Mouse (Mus musculus) CD4-positive, CD25-positive, alpha-beta regulatory T cell, adult 9 weeks (primary cell): ENCODE measurements around the gene Btg1-ps2. TPM values are rescaled to one million over a fixed set of nuclear protein-coding genes. Genes with fewer than 3 reads are reported as not detected.

Experiments
- polyA plus RNA-seq: library from polyadenylated mRNA; unstranded; fragments of 100-300 nt; shearing (Covaris generic); gene quantifications from one replicate; pipeline ENCODE4 v1.2.1, GENCODE M21; 2017

The Btg1-ps2 gene
- polyA plus RNA-seq, result not detected

DNA sequence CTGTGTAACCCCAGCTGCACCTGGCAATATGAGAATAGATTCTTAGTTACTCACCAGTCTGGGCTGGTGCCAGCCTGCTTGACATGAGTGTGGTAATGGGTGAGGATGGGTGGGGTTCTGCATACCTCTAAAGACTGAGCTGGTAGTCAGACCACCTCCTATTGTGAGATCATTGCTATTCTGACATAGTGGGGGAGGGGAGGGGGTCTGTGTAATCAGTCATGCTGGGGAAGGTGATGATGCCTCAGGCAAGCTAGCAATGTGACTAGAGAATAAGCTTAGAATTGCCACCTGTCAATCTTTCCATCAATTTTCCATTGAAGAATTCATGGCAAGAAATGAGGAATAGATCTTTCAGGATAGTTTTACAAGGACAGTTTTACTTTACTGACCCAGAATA, at the start of gene Btg1-ps2:
TSS of gene Btg1-ps2 (minus strand) at position 101 of the 400 bp plus-strand sequence.

DNA sequence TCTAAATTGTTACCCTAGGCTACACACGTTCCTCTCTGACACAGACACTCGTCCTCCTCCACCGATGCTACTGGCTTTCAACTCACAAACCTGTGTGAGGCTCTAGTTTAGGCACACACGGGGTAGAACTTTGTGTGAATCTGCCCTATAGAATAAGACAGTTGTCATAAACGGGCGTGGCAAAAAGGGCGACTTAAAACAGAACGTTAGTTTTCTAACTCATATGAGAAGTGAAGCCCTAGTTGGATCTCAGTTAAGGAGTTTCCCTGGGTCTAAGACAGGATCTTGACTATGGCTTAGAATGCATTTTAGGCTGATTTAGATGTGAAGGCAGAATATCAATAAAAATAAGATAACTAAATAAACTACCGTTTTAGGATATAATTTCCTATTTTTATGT, 42.1 kb upstream of the Btg1-ps2 start, which contains the start of gene Rhox11:
TSS of gene Rhox11 (minus strand) at position 101 of the 400 bp plus-strand sequence.

DNA sequence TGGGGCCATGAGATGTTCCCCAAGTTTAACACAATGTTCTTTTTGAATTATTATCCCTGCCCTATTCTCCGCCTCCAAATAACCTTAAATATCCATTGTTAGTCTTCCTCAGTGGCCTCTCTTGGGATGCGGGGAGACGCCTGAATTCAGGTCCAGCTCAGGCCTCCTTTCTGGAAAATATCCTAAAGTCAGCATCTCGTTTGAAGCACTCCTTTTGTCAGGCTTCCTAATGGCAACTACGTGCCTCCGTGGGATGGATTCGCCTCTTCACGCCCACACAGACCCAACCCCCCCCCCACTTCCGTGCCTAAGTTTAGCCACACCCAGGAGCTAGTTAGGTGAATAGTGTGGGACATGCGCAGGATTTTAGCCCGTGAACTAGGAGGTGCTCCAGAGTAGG, 23.3 kb upstream of the Btg1-ps2 start, which contains the start of gene Rhox10:
TSS of gene Rhox10 (plus strand) at position 301 of the 400 bp plus-strand sequence.

GRCm38 (mm10) chrX:38018597-38018996, 24.3 kb downstream of the Btg1-ps2 start, which contains the start of gene Btg1-ps1:
Gene Btg1-ps1 (minus strand): TSS chrX:38018815.

Other genes with a start within 250 kb of the Btg1-ps2 start
- not detected for gene Rhox5, start 238.3 kb downstream of the Btg1-ps2 start, polyA plus RNA-seq
- gene Rhox6, start 216.2 kb downstream of the Btg1-ps2 start, polyA plus RNA-seq, result not detected
- not detected for gene Rhox7a, start 211.4 kb downstream of the Btg1-ps2 start, polyA plus RNA-seq
- not detected for gene Rhox8, start 164.2 kb downstream of the Btg1-ps2 start, polyA plus RNA-seq
- not detected for gene Rhox7b, start 145.9 kb downstream of the Btg1-ps2 start, polyA plus RNA-seq
- gene Rhox9, start 141.3 kb downstream of the Btg1-ps2 start, polyA plus RNA-seq, result not detected
- gene Btg1-ps1, start 24.3 kb downstream of the Btg1-ps2 start, polyA plus RNA-seq, result not detected
- gene Rhox10, start 23.4 kb upstream of the Btg1-ps2 start, polyA plus RNA-seq, result not detected
- not detected for gene Rhox11, start 42.0 kb upstream of the Btg1-ps2 start, polyA plus RNA-seq
- not detected for gene Rhox12, start 67.8 kb upstream of the Btg1-ps2 start, polyA plus RNA-seq
- gene Rhox13, start 78.1 kb upstream of the Btg1-ps2 start, polyA plus RNA-seq, result not detected
- gene Zbtb33, start 146.7 kb upstream of the Btg1-ps2 start, polyA plus RNA-seq, result 1.3 TPM
- gene Tmem255a, start 209.3 kb upstream of the Btg1-ps2 start, polyA plus RNA-seq, result 1.1 TPM